Mouse (Mus musculus): ENCODE results near the gene Ephx1.
"Not testable (repeated sequence)": the region's sequence is repeated elsewhere in the genome, so short reads cannot be mapped to it uniquely, and the experiment has no call there.

Gene Ephx1

GRCm38 (mm10) chr1:181020756-181021487, at the start of gene Ephx1:
Gene Ephx1 (minus strand): TSS chr1:181020904.
- no peak for DNase-seq (ENCODE audit: low spot score in 2 of 2)

- DNase-seq (ENCODE audit: low spot score in 2 of 2): no peak
These were observed 49.0 kb upstream of the Ephx1 start for GRCm38 (mm10) chr1:181069671-181070070.

DNA sequence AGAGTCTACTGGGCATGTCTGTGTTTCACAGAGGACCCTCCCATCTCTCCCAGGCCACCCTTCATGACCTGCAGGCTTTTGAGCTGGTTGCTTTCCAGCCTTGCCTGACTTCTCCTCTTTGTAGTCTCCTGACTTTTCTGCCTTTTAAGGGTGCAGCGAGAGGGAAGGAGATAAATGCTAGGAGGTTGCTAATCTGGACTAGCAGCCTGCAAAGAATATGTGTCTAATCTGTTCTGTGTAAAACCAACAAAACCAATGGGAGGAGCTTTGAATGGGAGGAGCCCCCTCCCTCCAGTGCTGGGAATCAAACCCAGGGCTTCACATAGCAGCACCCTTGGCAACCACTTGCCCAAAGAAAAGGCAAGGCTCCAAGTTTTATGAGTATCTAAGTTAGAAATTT, 47.6 kb upstream of the Ephx1 start:
- no peak for DNase-seq (ENCODE audit: low spot score in 2 of 2)

DNA sequence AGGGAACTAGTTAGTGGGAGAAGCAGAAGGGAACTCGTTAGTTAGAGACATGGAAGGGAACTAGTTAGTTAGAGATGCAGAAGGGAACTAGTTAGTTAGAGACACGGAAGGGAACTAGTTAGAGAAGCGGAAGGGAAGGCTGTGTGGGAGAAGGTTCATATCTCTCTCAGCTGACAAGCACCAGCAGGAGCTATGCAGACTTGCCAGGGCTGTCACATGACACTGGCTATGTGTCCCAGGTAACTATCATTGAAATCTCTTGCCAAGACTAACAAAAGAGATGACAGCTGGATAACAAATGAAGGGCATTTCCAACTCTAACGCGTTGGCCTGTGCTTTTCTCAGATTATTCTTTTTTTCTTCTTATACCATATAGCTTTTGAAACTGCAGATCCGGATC, 43.9 kb upstream of the Ephx1 start:
- no peak for DNase-seq (ENCODE audit: low spot score in 2 of 2)

DNA sequence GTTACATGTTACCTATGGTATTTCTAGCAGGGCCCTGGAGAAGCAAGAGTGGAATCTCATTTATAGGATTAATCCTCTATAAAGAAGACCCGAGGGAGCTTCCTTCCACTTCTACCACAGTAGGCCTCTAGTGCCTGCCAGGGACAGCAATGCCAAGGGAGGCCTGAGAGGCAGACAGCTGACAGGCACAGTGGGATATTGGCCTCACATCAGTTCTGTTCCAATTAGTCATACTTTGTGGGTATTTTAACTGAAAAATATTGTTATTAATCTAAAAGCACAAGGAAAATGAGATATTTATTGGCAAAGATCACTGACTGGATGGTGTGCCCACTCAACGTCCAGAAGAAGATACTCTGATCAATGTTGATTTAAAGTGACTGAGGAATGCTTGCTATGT, 43.3 kb upstream of the Ephx1 start:
- no peak for DNase-seq (ENCODE audit: low spot score in 2 of 2)

- no peak for DNase-seq (ENCODE audit: low spot score in 2 of 2)
These were observed 41.2 kb upstream of the Ephx1 start for GRCm38 (mm10) chr1:181061784-181062485.

DNA sequence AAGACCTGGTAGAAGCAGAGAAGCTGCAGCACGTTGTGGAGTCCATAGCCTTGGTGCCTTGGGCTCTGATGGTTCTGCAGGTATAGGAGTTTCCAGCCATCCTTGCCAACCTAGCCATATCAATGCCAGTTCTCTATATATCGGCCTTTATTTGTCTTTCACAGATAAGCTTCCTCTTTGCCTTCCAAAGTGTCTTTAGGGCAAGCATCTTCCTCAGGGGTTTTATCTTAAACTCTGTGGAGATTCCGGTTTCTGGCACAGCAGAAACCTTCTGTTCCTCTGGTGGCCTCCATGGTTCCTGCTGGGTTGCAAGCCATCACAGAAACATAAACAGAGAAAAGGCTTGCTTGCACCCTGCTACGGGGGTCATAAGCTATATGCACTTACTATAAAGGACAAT, 32.2 kb upstream of the Ephx1 start:
- DNase-seq (ENCODE audit: low spot score in 2 of 2): no peak

DNA sequence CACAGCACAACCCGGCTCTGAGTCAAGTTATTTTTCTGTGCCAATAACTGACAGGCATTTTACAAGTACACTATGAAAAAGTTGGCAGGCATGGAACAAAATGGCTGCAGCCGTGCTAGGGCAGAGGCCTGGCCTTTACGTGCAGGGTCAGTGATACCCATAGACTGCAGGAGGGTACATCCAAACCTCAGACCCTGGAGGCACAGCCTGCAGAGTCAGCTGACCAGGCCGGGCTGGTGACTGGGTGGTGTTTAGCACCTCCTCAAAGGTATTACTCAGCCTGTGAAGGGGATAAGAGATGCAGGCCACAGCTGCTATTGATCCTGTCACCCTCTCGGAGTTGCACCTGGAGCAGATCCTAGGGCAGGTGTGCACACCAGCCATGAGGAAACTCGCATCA, 30.2 kb upstream of the Ephx1 start, which contains the start of gene 9130409I23Rik:
Gene 9130409I23Rik, plus strand, starts transcription at position 301 of the 400 bp plus-strand sequence.
- DNase-seq (ENCODE audit: low spot score in 2 of 2): no peak

DNA sequence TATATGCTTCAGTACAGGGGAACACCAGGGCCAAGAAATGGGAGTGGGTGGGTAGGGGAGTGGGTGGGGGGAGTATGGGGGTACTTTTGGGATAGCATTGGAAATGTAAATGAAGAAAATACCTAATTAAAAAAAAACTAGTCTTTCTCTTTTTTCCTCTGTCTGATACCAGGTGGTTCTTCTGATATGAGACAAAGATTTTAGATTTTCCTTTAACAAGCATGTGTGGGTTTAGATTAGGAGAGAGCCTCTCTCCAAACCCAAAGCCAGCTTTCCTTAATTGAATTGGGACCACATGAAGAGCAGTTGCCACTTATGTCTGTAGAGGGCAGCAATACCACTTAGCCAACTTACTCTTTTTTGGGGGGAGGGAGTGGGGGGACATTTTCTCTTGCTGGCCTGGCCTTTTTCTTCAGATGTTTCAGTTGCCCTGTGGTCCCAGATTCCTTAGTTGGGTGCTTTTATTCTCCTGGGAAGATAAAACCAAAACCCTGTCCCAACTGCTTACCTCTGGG, 28.7 kb upstream of the Ephx1 start:
- no peak for DNase-seq (ENCODE audit: low spot score in 2 of 2)

DNA sequence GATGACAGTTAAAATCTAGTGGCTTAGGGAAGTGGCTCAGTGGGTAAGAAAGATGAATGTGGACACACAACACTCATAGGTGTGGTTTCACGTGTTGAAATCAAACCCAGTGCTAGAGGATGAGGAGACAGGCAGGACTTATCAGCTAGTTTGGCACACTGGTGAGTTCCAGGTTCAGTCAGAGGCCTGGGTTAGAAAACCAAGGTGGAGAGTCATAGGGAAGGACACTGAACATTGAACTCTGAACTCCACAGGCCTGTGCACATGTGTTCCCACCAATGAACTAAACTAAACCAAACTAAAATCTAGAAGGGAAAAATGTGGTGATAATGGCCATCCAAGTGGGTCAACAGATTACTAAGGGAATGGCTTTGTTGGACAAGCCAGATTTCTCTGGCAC, 26.8 kb upstream of the Ephx1 start:
- DNase-seq (ENCODE audit: low spot score in 2 of 2): no peak

GRCm38 (mm10) chr1:181039652-181040051, 18.9 kb upstream of the Ephx1 start:
- DNase-seq (ENCODE audit: low spot score in 2 of 2): no peak

- no peak for DNase-seq (ENCODE audit: low spot score in 2 of 2)
These were observed 16.9 kb upstream of the Ephx1 start for GRCm38 (mm10) chr1:181037623-181038022.

GRCm38 (mm10) chr1:181035015-181035778, 14.5 kb upstream of the Ephx1 start:
- DNase-seq (ENCODE audit: low spot score in 2 of 2): not testable (repeated sequence)

- DNase-seq (ENCODE audit: low spot score in 2 of 2): peak in 1 of 2 experiments; percentile 54
These were observed 1.6 kb upstream of the Ephx1 start for GRCm38 (mm10) chr1:181022265-181022664.

DNA sequence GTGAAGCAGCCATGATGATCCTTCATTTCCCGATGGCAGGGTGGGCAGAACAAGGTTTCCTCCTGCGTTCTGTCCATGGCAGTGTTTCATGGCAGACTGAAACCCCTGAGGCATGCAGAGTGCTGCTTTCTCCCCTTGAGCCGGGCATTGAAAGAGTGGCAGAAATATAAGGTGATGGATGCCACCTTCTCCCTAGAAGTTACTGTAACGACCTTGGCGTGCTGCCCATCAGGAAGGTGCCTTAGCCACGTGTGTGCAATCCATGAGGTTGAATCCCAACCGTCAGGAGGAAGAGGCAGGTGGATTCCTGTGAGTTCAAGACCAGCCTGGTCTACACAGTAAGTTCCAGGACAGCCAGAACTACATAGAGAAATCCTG, 773 bp upstream of the Ephx1 start:
- no peak for DNase-seq (ENCODE audit: low spot score in 2 of 2)

DNA sequence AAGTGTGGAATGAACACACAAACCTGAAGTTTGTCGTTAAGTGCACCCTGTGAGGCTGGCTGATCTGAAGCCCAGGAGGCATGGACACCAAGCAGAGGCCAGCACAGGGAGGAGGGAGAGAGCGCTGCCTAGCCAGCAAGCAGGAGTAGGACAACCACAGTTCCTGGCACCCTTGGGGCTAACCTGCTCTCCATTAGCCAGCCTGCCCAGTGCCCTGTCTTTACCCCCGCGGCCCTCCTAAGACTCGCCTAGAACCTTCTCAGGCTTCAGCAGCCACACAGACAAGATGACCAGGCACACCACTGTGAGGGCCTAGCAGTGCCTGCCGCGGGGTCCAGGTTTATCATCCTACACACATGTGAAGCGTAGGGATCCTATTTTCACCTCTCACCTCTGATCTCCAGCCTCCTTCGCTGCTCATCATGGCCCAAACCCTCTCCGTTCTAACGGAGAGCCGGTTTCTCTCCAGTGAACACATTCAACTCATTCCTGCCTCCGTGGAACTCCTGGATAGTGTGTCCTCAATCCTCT, 2.7 kb downstream of the Ephx1 start:
- no peak for DNase-seq (ENCODE audit: low spot score in 2 of 2)

DNA sequence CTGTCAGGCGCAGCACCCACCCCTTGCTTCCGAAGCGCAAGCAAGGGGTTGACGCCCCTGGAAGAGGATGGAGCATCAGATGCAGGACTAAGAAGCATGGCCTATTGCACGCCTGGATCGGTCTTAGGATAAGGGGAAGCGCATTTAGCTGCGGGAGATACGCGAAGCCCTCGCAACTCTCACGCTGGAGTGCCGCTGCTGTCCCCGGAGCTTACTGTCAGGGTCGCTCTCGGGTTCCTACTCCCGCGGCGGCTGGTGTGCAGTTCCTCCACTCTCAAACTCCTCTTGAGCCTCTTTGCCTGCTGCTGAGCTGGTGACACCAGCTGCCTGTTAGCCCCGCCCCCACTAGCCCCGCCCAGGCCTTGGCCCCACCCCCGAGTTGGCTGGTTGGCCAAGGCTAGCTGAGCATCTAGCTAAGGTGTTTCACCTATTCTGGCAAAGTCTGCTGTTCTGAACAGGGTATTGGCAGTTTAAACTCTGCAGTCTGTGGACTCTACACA, 3.4 kb downstream of the Ephx1 start:
- DNase-seq (ENCODE audit: low spot score in 2 of 2): peak; percentile 47 to 69

- peak in 1 of 2 experiments; percentile 50 for DNase-seq (ENCODE audit: low spot score in 2 of 2)
These were observed 4.1 kb downstream of the Ephx1 start for GRCm38 (mm10) chr1:181016532-181017131.

DNA sequence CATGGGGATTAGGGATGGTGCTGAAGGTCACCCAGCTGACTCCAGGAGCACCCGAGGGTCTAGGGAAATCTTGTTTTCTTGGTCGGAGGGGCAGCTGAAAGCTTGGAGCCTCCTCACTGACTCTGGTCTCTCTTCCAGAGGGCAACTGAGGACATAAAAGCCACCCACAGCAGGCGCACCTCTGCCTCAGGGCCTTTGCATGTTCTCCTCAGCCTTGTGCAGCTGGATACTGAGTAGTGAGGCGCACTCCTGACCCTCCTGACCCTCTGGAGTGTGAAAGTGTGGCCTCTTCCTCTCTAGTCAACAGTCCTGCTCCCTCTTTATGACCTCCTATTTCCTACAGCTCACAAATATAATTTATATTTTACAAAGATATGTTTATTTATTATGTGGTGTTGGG, 4.7 kb downstream of the Ephx1 start:
- DNase-seq (ENCODE audit: low spot score in 2 of 2): no peak

GRCm38 (mm10) chr1:181015558-181015957, 5.1 kb downstream of the Ephx1 start:
- DNase-seq (ENCODE audit: low spot score in 2 of 2): no peak

GRCm38 (mm10) chr1:181014731-181015500, 5.8 kb downstream of the Ephx1 start:
- DNase-seq (ENCODE audit: low spot score in 2 of 2): peak in 1 of 2 experiments; percentile 38

Measured in cerebellum, postnatal 4 days (tissue).